Mouse (Mus musculus) CH12.LX (cell line): ENCODE results near the gene Zfp277. TPM values are rescaled to one million over a fixed set of nuclear protein-coding genes. Genes with fewer than 3 reads are reported as not detected.
A peak's percentile ranks its signal among the peaks of the same experiment; 100 is the strongest.

Source experiments
- DNase-seq: peaks from one replicate; pipeline ENCODE4 v3.0.0-alpha.2; 2013; ENCODE audit errors: extremely low read depth
- H3K27ac ChIP-seq: 2 replicates; pipeline ENCODE4 v1.5.1; 2012; ENCODE audit warnings: low read depth, mild to moderate bottlenecking, control low read depth, moderate library complexity; ENCODE audit not compliant: insufficient read depth
- H3K27me3 ChIP-seq: replicated peaks from 2 replicates; pipeline ENCODE3; 2012; ENCODE audit warnings: inconsistent platforms
- H3K36me3 ChIP-seq, 2 experiments: replicated peaks in 1 of 2; 2 replicates each; pipeline versions ENCODE3 to v1.6.1; 2012; ENCODE audit warnings: inconsistent platforms in 1 of 2, low read length in 1 of 2, mild to moderate bottlenecking in 1 of 2, mixed read lengths in 1 of 2, moderate library complexity in 1 of 2; ENCODE audit not compliant: control insufficient read depth in 1 of 2, insufficient read depth in 1 of 2
- H3K4me1 ChIP-seq, 2 experiments: 2 replicates each; pipeline ENCODE4 v1.6.1; 2012; ENCODE audit warnings: inconsistent platforms in 1 of 2, moderate library complexity in 1 of 2; ENCODE audit not compliant: insufficient read depth in 2 of 2, control insufficient read depth in 1 of 2
- H3K4me2 ChIP-seq: 2 replicates; pipeline ENCODE4 v1.6.1; 2012; ENCODE audit warnings: low read depth, mild to moderate bottlenecking, control low read depth; ENCODE audit not compliant: poor library complexity, insufficient read depth, severe bottlenecking
- H3K4me3 ChIP-seq, 3 experiments: fragments of 150-350 bp in 1 of 3; sonication (generic) in 1 of 3; replicated peaks in 1 of 3; 2 replicates each; pipeline versions ENCODE3 to v1.5.1; 2011 to 2012; ENCODE audit warnings: low read depth in 2 of 3, low read length in 2 of 3, mild to moderate bottlenecking in 2 of 3, moderate library complexity in 2 of 3, control low read depth in 1 of 3, improper control_type of control experiment in 1 of 3, inconsistent platforms in 1 of 3, mixed read lengths in 1 of 3; ENCODE audit not compliant: poor library complexity in 1 of 3
- H3K79me2 ChIP-seq: replicated peaks from 2 replicates; pipeline ENCODE4 v1.6.1; 2012; ENCODE audit warnings: mild to moderate bottlenecking, moderate library complexity; ENCODE audit not compliant: control insufficient read depth, poor library complexity, insufficient read depth, severe bottlenecking; ENCODE audit errors: extremely low read depth
- H3K9ac ChIP-seq: 2 replicates; pipeline ENCODE4 v1.6.1; 2012; ENCODE audit warnings: low read depth, mild to moderate bottlenecking, control low read depth, moderate library complexity; ENCODE audit not compliant: insufficient read depth
- H3K9me3 ChIP-seq: replicated peaks from 2 replicates; pipeline ENCODE3; 2012; ENCODE audit warnings: low read length, inconsistent platforms, mixed read lengths
- BHLHE40 ChIP-seq: IDR thresholded peaks from 2 replicates; pipeline ENCODE4 v1.6.1; 2011; ENCODE audit warnings: mild to moderate bottlenecking, low read depth, low read length, improper control_type of control experiment
- CHD1 ChIP-seq: IDR thresholded peaks from 2 replicates; pipeline ENCODE4 v1.6.1; 2012; ENCODE audit warnings: low read depth, low read length, improper control_type of control experiment, inconsistent platforms
- E2F4 ChIP-seq: IDR thresholded peaks from 2 replicates; pipeline ENCODE4 v1.6.1; 2011; ENCODE audit warnings: low read depth, low read length, improper control_type of control experiment; ENCODE audit not compliant: insufficient replicate concordance
- ELF1 ChIP-seq: IDR thresholded peaks from 2 replicates; pipeline ENCODE4 v1.6.1; 2014; ENCODE audit warnings: low read depth, mild to moderate bottlenecking, inconsistent platforms, low read length, improper control_type of control experiment
- EP300 ChIP-seq: IDR thresholded peaks from 2 replicates; pipeline ENCODE4 v1.6.1; 2011; ENCODE audit warnings: low read length, improper control_type of control experiment
- ETS1 ChIP-seq: conservative IDR thresholded peaks from 2 replicates; pipeline ENCODE4 v1.6.1; 2012; ENCODE audit warnings: low read depth, mild to moderate bottlenecking, inconsistent platforms, low read length, improper control_type of control experiment, moderate library complexity
- JUND ChIP-seq: conservative IDR thresholded peaks from 2 replicates; pipeline ENCODE4 v1.6.1; 2011; ENCODE audit warnings: low read depth, low read length, improper control_type of control experiment
- MAZ ChIP-seq: IDR thresholded peaks from 2 replicates; pipeline ENCODE4 v1.6.1; 2012; ENCODE audit warnings: low read depth, mild to moderate bottlenecking, inconsistent platforms, low read length, improper control_type of control experiment, moderate library complexity
- MEF2A ChIP-seq: IDR thresholded peaks from 2 replicates; pipeline ENCODE4 v1.6.1; 2014; ENCODE audit warnings: low read depth, mild to moderate bottlenecking, inconsistent platforms, low read length, improper control_type of control experiment, borderline replicate concordance
- NELFE ChIP-seq: IDR thresholded peaks from 2 replicates; pipeline ENCODE4 v1.6.1; 2011; ENCODE audit warnings: low read depth, low read length, improper control_type of control experiment
- POLR2A ChIP-seq: IDR thresholded peaks from 2 replicates; pipeline ENCODE4 v1.6.1; 2011; ENCODE audit warnings: low read depth, mild to moderate bottlenecking, improper control_type of control experiment, low read length
- SIN3A ChIP-seq: IDR thresholded peaks from 2 replicates; pipeline ENCODE4 v1.6.1; 2012; ENCODE audit warnings: low read length, improper control_type of control experiment, inconsistent platforms
- SMC3 ChIP-seq: IDR thresholded peaks from 2 replicates; pipeline ENCODE4 v1.6.1; 2011; ENCODE audit warnings: low read depth, low read length, improper control_type of control experiment
- TCF12 ChIP-seq: IDR thresholded peaks from 2 replicates; pipeline ENCODE4 v1.6.1; 2014; ENCODE audit warnings: low read depth, mild to moderate bottlenecking, inconsistent platforms, low read length, improper control_type of control experiment
- ZC3H11A ChIP-seq: IDR thresholded peaks from 2 replicates; pipeline ENCODE4 v1.6.1; 2012; ENCODE audit warnings: low read depth, mild to moderate bottlenecking, inconsistent platforms, low read length, improper control_type of control experiment
- ZKSCAN1 ChIP-seq: IDR thresholded peaks from 2 replicates; pipeline ENCODE4 v1.6.1; 2012; ENCODE audit warnings: low read depth, inconsistent platforms, low read length, improper control_type of control experiment, borderline replicate concordance
- ZNF384 ChIP-seq: IDR thresholded peaks from 2 replicates; pipeline ENCODE4 v1.6.1; 2012; ENCODE audit warnings: low read depth, low read length, improper control_type of control experiment, inconsistent platforms
- dilution Hi-C: fragments of 300-500 bp; cut with MboI; formaldehyde crosslinking; loops from 2 replicates; pipeline ENCODE4 v1.14.3; 2020; ENCODE audit warnings: low sequenced_read_pairs; ENCODE audit not compliant: extremely low pct_unique_long_range_greater_than_20kb, extremely low pct_ligation_motif_present
- in situ Hi-C: fragments of 300-500 bp; cut with MboI; formaldehyde crosslinking; loops from 3 replicates; pipeline ENCODE4 v1.14.3; 2019; ENCODE audit warnings: low sequenced_read_pairs, low pct_ligation_motif_present, low pct_unique_long_range_greater_than_20kb, mixed read lengths
- polyA plus RNA-seq: library from polyadenylated mRNA; unstranded; fragments of >175 nt; gene quantifications from 2 replicates; pipeline ENCODE4 v1.2.1, GENCODE M21; 2012; ENCODE audit warnings: low read depth; ENCODE audit not compliant: insufficient read length
- total RNA-seq, 2 experiments: library from RNA; depleted of rRNA; stranded (reverse); fragments of 300-350 nt in 1 of 2; fragments of >200 nt in 1 of 2; gene quantifications; 2 replicates each; pipeline ENCODE4 v1.2.3; 2012 to 2014

Zfp277 gene
- total and polyA plus RNA-seq, 3 experiments: 13.7 to 31.2 (median 18.9) TPM

- no peak for TF ChIP-seq ZC3H11A
- no peak for TF ChIP-seq ZKSCAN1
- no peak for TF ChIP-seq NELFE
- TF ChIP-seq JUND: no peak
- no peak for TF ChIP-seq MAZ
- TF ChIP-seq CHD1: no peak
- no peak for TF ChIP-seq EP300
- TF ChIP-seq ELF1: no peak
- no peak for TF ChIP-seq SIN3A
- TF ChIP-seq ETS1: no peak
- no peak for TF ChIP-seq E2F4
- no peak for TF ChIP-seq SMC3
- TF ChIP-seq POLR2A: no peak
- TF ChIP-seq ZNF384: no peak
- Histone ChIP-seq H3K36me3 (peaks cover 0 to 9% of the 10 kb centered on the region in 2 experiments), H3K9ac (peak overlapping the region; percentile 56), H3K4me1 (peaks cover 10 to 48% of the 10 kb centered on the region in 2 experiments), H3K9me3 (no peaks in the 10 kb centered on the region), H3K79me2 (no peaks in the 10 kb centered on the region), H3K4me2 (peak overlapping the region; percentile 69), H3K27me3 (no peaks in the 10 kb centered on the region), H3K27ac (no peak overlapping the region), H3K4me3 (no peak overlapping the region)
- in situ Hi-C loops: no loop called here
- dilution Hi-C loops: no loop called here
- no peak for DNase-seq
Measured at GRCm38 (mm10) chr12:40382539-40382938, 63.2 kb downstream of the Zfp277 start.

- H3K4me2 ChIP-seq: peak overlapping the region; percentile 69
- no peaks in the 10 kb centered on the region for H3K27me3 ChIP-seq
- TF ChIP-seq MEF2A (0 out of 2 replicates have a peak, but pooled peaks have one; percentile 17), BHLHE40 (peak; percentile 26; the same call in 1 of the 2 replicates), TCF12 (no peak)
- no peaks in the 10 kb centered on the region for H3K79me2 ChIP-seq
- H3K4me1 ChIP-seq: peaks cover 10 to 48% of the 10 kb centered on the region in 2 experiments
- peak overlapping the region; percentile 56 for H3K9ac ChIP-seq
- in situ Hi-C loops: no loop called here
- peak; percentile 47 for DNase-seq
- peak overlapping the region; percentile 17 to 44 (median 36) for H3K4me3 ChIP-seq
- peak overlapping the region; percentile 30 for H3K27ac ChIP-seq
- peaks cover 0 to 7% of the 10 kb centered on the region in 2 experiments for H3K36me3 ChIP-seq
- no peaks in the 10 kb centered on the region for H3K9me3 ChIP-seq
- dilution Hi-C loops: no loop called here
Measured at GRCm38 (mm10) chr12:40381824-40382223, 63.9 kb downstream of the Zfp277 start.
